Mouse (Mus musculus) lung, embryonic 15.5 days (tissue): ENCODE results near the gene Phf20. TPM values are rescaled to one million over a fixed set of nuclear protein-coding genes. Genes with fewer than 3 reads are reported as not detected.

ENCODE experiments used
- ATAC-seq: fragments of 200-750 bp; cut with Nextera tagmentation; 2 replicates; pipeline ENCODE4 v1.8.0; 2017; ENCODE audit warnings: moderate number of reproducible peaks, borderline replicate concordance; ENCODE audit not compliant: low FRiP score, low TSS enrichment; ENCODE audit errors: extremely low read depth
- H3K27ac ChIP-seq: fragments of 300-500 bp; sonication (generic); 2 replicates; pipeline ENCODE4 v1.5.1; 2015; ENCODE audit warnings: moderate library complexity, mild to moderate bottlenecking, inconsistent platforms
- H3K27me3 ChIP-seq: fragments of 300-500 bp; sonication (generic); 2 replicates; pipeline ENCODE4 v1.6.1; 2015; ENCODE audit warnings: inconsistent platforms
- H3K36me3 ChIP-seq: fragments of 300-500 bp; sonication (generic); 2 replicates; pipeline ENCODE4 v1.6.1; 2015; ENCODE audit warnings: inconsistent platforms
- H3K4me1 ChIP-seq: fragments of 300-500 bp; sonication (generic); 2 replicates; pipeline ENCODE4 v1.6.1; 2015; ENCODE audit warnings: inconsistent platforms
- H3K4me2 ChIP-seq: fragments of 300-500 bp; sonication (generic); 2 replicates; pipeline ENCODE4 v1.6.1; 2015; ENCODE audit warnings: inconsistent platforms, mild to moderate bottlenecking, moderate library complexity
- H3K4me3 ChIP-seq: fragments of 300-500 bp; sonication (generic); 2 replicates; pipeline ENCODE4 v1.5.1; 2015; ENCODE audit warnings: mild to moderate bottlenecking, inconsistent platforms
- H3K9ac ChIP-seq: fragments of 300-500 bp; sonication (generic); 2 replicates; pipeline ENCODE4 v1.6.1; 2015; ENCODE audit warnings: inconsistent platforms
- H3K9me3 ChIP-seq: fragments of 300-500 bp; sonication (generic); 2 replicates; pipeline ENCODE4 v1.6.1; 2016; ENCODE audit warnings: inconsistent platforms
- WGBS: fragments of 180-500 bp; shearing (Covaris S2); methylation state at CpG from one replicate; pipeline ENCODE4 v1.1.7; 2015; 5-methylcytosine and 5-hydroxymethylcytosine counted together
- polyA plus RNA-seq: library from polyadenylated mRNA; unstranded; fragments of >200 nt; fragmentation: Nextera tagmentation; extraction: Ambion mirVana; gene quantifications from 2 replicates; pipeline ENCODE4 v1.2.1, GENCODE M21; 2015

The Phf20 gene
- polyA plus RNA-seq, 1 experiment from 2014 or later: 62.2 TPM

GRCm38 (mm10) chr2:156288222-156288621 lies 92.0 kb downstream of the Phf20 start:
- no peak for ATAC-seq
- H3K27me3 ChIP-seq: no peaks in the 10 kb centered on the region
- H3K4me1 ChIP-seq: no peaks in the 10 kb centered on the region
- no peak overlapping the region for H3K4me3 ChIP-seq
- H3K27ac ChIP-seq: no peak overlapping the region
- H3K9me3 ChIP-seq: no peaks in the 10 kb centered on the region
- H3K9ac ChIP-seq: no peak overlapping the region
- WGBS: 94% methylated on average over 2 of the region's 2 CpGs
- no peak overlapping the region for H3K4me2 ChIP-seq
- H3K36me3 ChIP-seq: peaks cover 39% of the 10 kb centered on the region

GRCm38 (mm10) chr2:156289552-156290160 lies 93.4 kb downstream of the Phf20 start:
- Histone ChIP-seq H3K4me3 (no peak overlapping the region), H3K27me3 (no peaks in the 10 kb centered on the region), H3K4me1 (no peaks in the 10 kb centered on the region), H3K9ac (no peak overlapping the region), H3K9me3 (no peaks in the 10 kb centered on the region), H3K27ac (no peak overlapping the region), H3K4me2 (no peak overlapping the region), H3K36me3 (peaks cover 47% of the 10 kb centered on the region)
- 84% methylated on average over 2 of the region's 2 CpGs for WGBS
- no peak for ATAC-seq

GRCm38 (mm10) chr2:156291998-156292397 lies 95.7 kb downstream of the Phf20 start:
- no peak overlapping the region for H3K4me3 ChIP-seq
- ATAC-seq: no peak
- no peaks in the 10 kb centered on the region for H3K9me3 ChIP-seq
- H3K9ac ChIP-seq: no peak overlapping the region
- H3K27me3 ChIP-seq: no peaks in the 10 kb centered on the region
- WGBS: 84% methylated on average over 1 of the region's 1 CpGs
- no peaks in the 10 kb centered on the region for H3K4me1 ChIP-seq
- H3K27ac ChIP-seq: no peak overlapping the region
- peaks cover 50% of the 10 kb centered on the region for H3K36me3 ChIP-seq
- H3K4me2 ChIP-seq: no peak overlapping the region

GRCm38 (mm10) chr2:156295601-156296063 lies 99.4 kb downstream of the Phf20 start:
- H3K27ac ChIP-seq: no peak overlapping the region
- ATAC-seq: no peak
- H3K4me1 ChIP-seq: 0 out of 2 replicates have a peak, but pooled peaks cover 7% of the 10 kb centered on the region
- no peaks in the 10 kb centered on the region for H3K9me3 ChIP-seq
- H3K36me3 ChIP-seq: peaks cover 51% of the 10 kb centered on the region
- H3K4me3 ChIP-seq: no peak overlapping the region
- no peaks in the 10 kb centered on the region for H3K27me3 ChIP-seq
- WGBS: 92% methylated on average over 2 of the region's 2 CpGs
- H3K9ac ChIP-seq: no peak overlapping the region
- no peak overlapping the region for H3K4me2 ChIP-seq

GRCm38 (mm10) chr2:156296190-156296589 lies 99.9 kb downstream of the Phf20 start:
- no peaks in the 10 kb centered on the region for H3K27me3 ChIP-seq
- 83% methylated on average over 3 of the region's 3 CpGs for WGBS
- ATAC-seq: no peak
- H3K4me2 ChIP-seq: no peak overlapping the region
- no peak overlapping the region for H3K4me3 ChIP-seq
- no peak overlapping the region for H3K9ac ChIP-seq
- no peak overlapping the region for H3K27ac ChIP-seq
- no peaks in the 10 kb centered on the region for H3K9me3 ChIP-seq
- 0 out of 2 replicates have a peak, but pooled peaks cover 7% of the 10 kb centered on the region for H3K4me1 ChIP-seq
- peaks cover 50% of the 10 kb centered on the region for H3K36me3 ChIP-seq

GRCm38 (mm10) chr2:156297653-156298052 lies 101.4 kb downstream of the Phf20 start:
- Histone ChIP-seq H3K9ac (no peak overlapping the region), H3K36me3 (peaks cover 46% of the 10 kb centered on the region), H3K4me1 (0 out of 2 replicates have a peak, but pooled peaks cover 7% of the 10 kb centered on the region), H3K4me3 (no peak overlapping the region), H3K9me3 (no peaks in the 10 kb centered on the region), H3K27me3 (no peaks in the 10 kb centered on the region), H3K4me2 (no peak overlapping the region), H3K27ac (no peak overlapping the region)
- peak; percentile 14; the same call in 1 of the 2 replicates for ATAC-seq
- 47% methylated on average over 3 of the region's 3 CpGs for WGBS

GRCm38 (mm10) chr2:156298458-156298857 lies 102.2 kb downstream of the Phf20 start:
- ATAC-seq: no peak
- no peaks in the 10 kb centered on the region for H3K27me3 ChIP-seq
- no peaks in the 10 kb centered on the region for H3K9me3 ChIP-seq
- no peak overlapping the region for H3K9ac ChIP-seq
- H3K4me3 ChIP-seq: no peak overlapping the region
- 74% methylated on average over 7 of the region's 7 CpGs for WGBS
- H3K4me1 ChIP-seq: 0 out of 2 replicates have a peak, but pooled peaks cover 7% of the 10 kb centered on the region
- H3K36me3 ChIP-seq: peaks cover 46% of the 10 kb centered on the region
- H3K4me2 ChIP-seq: no peak overlapping the region
- H3K27ac ChIP-seq: no peak overlapping the region

- Histone ChIP-seq H3K36me3 (peaks cover 42% of the 10 kb centered on the region), H3K9me3 (no peaks in the 10 kb centered on the region), H3K4me3 (no peak overlapping the region), H3K27me3 (no peaks in the 10 kb centered on the region), H3K27ac (no peak overlapping the region), H3K4me1 (0 out of 2 replicates have a peak, but pooled peaks cover 7% of the 10 kb centered on the region), H3K4me2 (no peak overlapping the region), H3K9ac (no peak overlapping the region)
- no peak for ATAC-seq
- 77% methylated on average over 4 of the region's 4 CpGs for WGBS
Measured at GRCm38 (mm10) chr2:156302063-156302462, 105.8 kb downstream of the Phf20 start.

- no peak for ATAC-seq
Measured at GRCm38 (mm10) chr2:156304351-156304750, 108.1 kb downstream of the Phf20 start.

GRCm38 (mm10) chr2:156305818-156306217 lies 109.6 kb downstream of the Phf20 start:
- Histone ChIP-seq H3K36me3 (peaks cover 32% of the 10 kb centered on the region), H3K4me3 (no peak overlapping the region), H3K4me1 (no peaks in the 10 kb centered on the region), H3K4me2 (no peak overlapping the region), H3K27ac (no peak overlapping the region), H3K9me3 (no peaks in the 10 kb centered on the region), H3K9ac (no peak overlapping the region), H3K27me3 (no peaks in the 10 kb centered on the region)
- WGBS: 73% methylated on average over 2 of the region's 2 CpGs
- ATAC-seq: no peak

More at GRCm38 (mm10) chr2:156304351-156304750, 108.1 kb downstream of the Phf20 start:
- H3K27ac ChIP-seq: no peak overlapping the region
- no peak overlapping the region for H3K4me3 ChIP-seq
- peaks cover 36% of the 10 kb centered on the region for H3K36me3 ChIP-seq
- WGBS: 92% methylated on average over 4 of the region's 4 CpGs
- no peaks in the 10 kb centered on the region for H3K4me1 ChIP-seq
- no peak overlapping the region for H3K9ac ChIP-seq
- H3K9me3 ChIP-seq: no peaks in the 10 kb centered on the region
- no peaks in the 10 kb centered on the region for H3K27me3 ChIP-seq
- no peak overlapping the region for H3K4me2 ChIP-seq

- WGBS: 53% methylated on average over 5 of the region's 5 CpGs
- Histone ChIP-seq H3K4me2 (no peak overlapping the region), H3K27ac (no peak overlapping the region), H3K9me3 (no peaks in the 10 kb centered on the region), H3K4me3 (no peak overlapping the region), H3K27me3 (no peaks in the 10 kb centered on the region), H3K36me3 (peaks cover 25% of the 10 kb centered on the region), H3K4me1 (peaks cover 7% of the 10 kb centered on the region; the same call in 1 of the 2 replicates), H3K9ac (no peak overlapping the region)
- no peak for ATAC-seq
Measured at GRCm38 (mm10) chr2:156307261-156307660, 111.0 kb downstream of the Phf20 start.

- ATAC-seq: no peak
- peaks cover 11% of the 10 kb centered on the region for H3K4me1 ChIP-seq
- no peak overlapping the region for H3K4me2 ChIP-seq
- no peak overlapping the region for H3K9ac ChIP-seq
- no peak overlapping the region for H3K27ac ChIP-seq
- H3K36me3 ChIP-seq: peaks cover 12% of the 10 kb centered on the region
- H3K27me3 ChIP-seq: no peaks in the 10 kb centered on the region
- H3K4me3 ChIP-seq: no peak overlapping the region
- no peaks in the 10 kb centered on the region for H3K9me3 ChIP-seq
- WGBS: 92% methylated on average over 5 of the region's 5 CpGs
Measured at GRCm38 (mm10) chr2:156309948-156310347, 113.7 kb downstream of the Phf20 start.
